Mouse (Mus musculus) cerebellum, adult 2 months (tissue): ENCODE data around the gene Zmynd10.

ENCODE experiments used
- CTCF ChIP-seq: fragments of 200-500 bp; IDR thresholded peaks from 2 replicates; pipeline ENCODE4 v1.5.1; 2011; ENCODE audit warnings: low read depth, mild to moderate bottlenecking, control low read depth, low read length, moderate library complexity, borderline replicate concordance; ENCODE audit not compliant: insufficient read depth
- POLR2A ChIP-seq: fragments of 200-500 bp; IDR thresholded peaks from 2 replicates; pipeline ENCODE4 v1.6.1; 2011; ENCODE audit warnings: low read length, control low read depth, borderline replicate concordance; ENCODE audit not compliant: insufficient read depth

DNA sequence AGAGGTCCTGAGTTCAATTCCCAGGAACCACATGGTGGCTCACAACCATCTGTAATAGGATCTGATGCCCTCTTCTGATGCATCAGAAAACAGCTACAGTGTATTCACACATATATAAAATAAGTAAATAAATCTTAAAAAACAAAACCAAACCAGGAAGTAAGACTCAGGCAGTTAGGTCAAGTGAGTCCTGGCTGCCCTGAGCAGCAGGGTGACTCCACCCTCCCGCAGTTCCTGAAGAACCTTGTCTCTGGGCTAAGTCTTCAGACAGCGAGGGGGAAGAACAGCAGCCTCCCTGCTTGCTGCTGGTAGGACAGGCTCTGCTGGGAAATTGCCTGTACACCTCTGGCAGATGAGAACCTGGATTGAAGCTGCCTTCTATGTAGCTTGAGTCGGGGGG, 9.2 kb downstream of the Zmynd10 start:
- no peak for TF ChIP-seq POLR2A
- no peak for TF ChIP-seq CTCF
